Mouse (Mus musculus) kidney, adult 2 months (tissue): ENCODE measurements at regions not wholly inside any gene's neighbourhood (a gene's known extent, or its start where the extent isn't known, plus 50 kb on each side); places are given as distances from the start of the nearest gene placed in this dataset.

Experiments used
- DNase-seq: peaks from one replicate; pipeline ENCODE4 v3.0.0; 2021
- H3K27ac ChIP-seq: fragments of 200-500 bp; 2 replicates; pipeline ENCODE4 v1.5.1; 2012; ENCODE audit warnings: low read depth, low read length, control low read depth, inconsistent platforms; ENCODE audit not compliant: insufficient read depth
- H3K27me3 ChIP-seq: fragments of 200-500 bp; replicated peaks from 2 replicates; pipeline ENCODE4 v1.6.1; 2012; ENCODE audit warnings: mild to moderate bottlenecking, moderate library complexity, low read length, inconsistent platforms; ENCODE audit not compliant: control insufficient read depth, insufficient read depth
- H3K36me3 ChIP-seq: fragments of 200-500 bp; 2 replicates; pipeline ENCODE4 v1.6.1; 2012; ENCODE audit warnings: mild to moderate bottlenecking, moderate library complexity, low read length, inconsistent platforms; ENCODE audit not compliant: control insufficient read depth, insufficient read depth
- H3K4me1 ChIP-seq: fragments of 200-500 bp; 2 replicates; pipeline ENCODE4 v1.6.1; 2011; ENCODE audit warnings: low read length; ENCODE audit not compliant: control insufficient read depth, insufficient read depth
- H3K4me3 ChIP-seq: fragments of 200-500 bp; 2 replicates; pipeline ENCODE4 v1.5.1; 2011; ENCODE audit warnings: mild to moderate bottlenecking, low read depth, low read length, control low read depth; ENCODE audit not compliant: insufficient read depth
- CTCF ChIP-seq: fragments of 200-500 bp; conservative IDR thresholded peaks from 2 replicates; pipeline ENCODE4 v1.5.1; 2011; ENCODE audit warnings: low read depth, mild to moderate bottlenecking, control low read depth, low read length, moderate library complexity, mixed read lengths; ENCODE audit not compliant: insufficient read depth, insufficient read length
- POLR2A ChIP-seq: fragments of 200-500 bp; IDR thresholded peaks from one replicate; pipeline ENCODE4 v1.6.1; 2011; ENCODE audit warnings: low read depth, low read length, control low read depth
- WGBS: fragments of 180-500 bp; shearing (Covaris S2); methylation state at CpG from one replicate; pipeline ENCODE4 v1.1.7; 2018; 5-methylcytosine and 5-hydroxymethylcytosine counted together

- TF ChIP-seq CTCF (no peak), POLR2A (no peak)
These were observed 154.7 kb downstream of the Zfp281 start for GRCm38 (mm10) chr1:136779384-136779783.

GRCm38 (mm10) chr1:136781561-136782025 lies 156.9 kb downstream of the Zfp281 start:
- no peak for TF ChIP-seq CTCF
- TF ChIP-seq POLR2A = no peak
- H3K36me3 ChIP-seq = no peaks in the 10 kb centered on the region
- no peaks in the 10 kb centered on the region for H3K4me1 ChIP-seq
- peak overlapping the region; percentile 28 for H3K4me3 ChIP-seq
- peak; percentile 18 for DNase-seq
- WGBS = 14% methylated on average over 18 of the region's 18 CpGs
- no peak overlapping the region for H3K27ac ChIP-seq
- no peaks in the 10 kb centered on the region for H3K27me3 ChIP-seq

More at GRCm38 (mm10) chr1:136779384-136779783, 154.7 kb downstream of the Zfp281 start:
- H3K4me1 ChIP-seq = no peaks in the 10 kb centered on the region
- no peaks in the 10 kb centered on the region for H3K27me3 ChIP-seq
- peak; percentile 75 for DNase-seq
- no peak overlapping the region for H3K27ac ChIP-seq
- no peaks in the 10 kb centered on the region for H3K36me3 ChIP-seq
- H3K4me3 ChIP-seq = no peak overlapping the region
- 49% methylated on average over 8 of the region's 8 CpGs for WGBS

- H3K36me3 ChIP-seq = no peaks in the 10 kb centered on the region
- H3K27me3 ChIP-seq = no peaks in the 10 kb centered on the region
- DNase-seq = peak; percentile 34
- H3K4me3 ChIP-seq = no peak overlapping the region
- H3K27ac ChIP-seq = no peak overlapping the region
- H3K4me1 ChIP-seq = no peaks in the 10 kb centered on the region
- TF ChIP-seq CTCF (no peak), POLR2A (no peak)
- 34% methylated on average over 10 of the region's 10 CpGs for WGBS
These were observed 157.6 kb downstream of the Zfp281 start for GRCm38 (mm10) chr1:136782261-136782660.

GRCm38 (mm10) chr1:136784178-136784577 lies 159.5 kb downstream of the Zfp281 start:
- Histone ChIP-seq H3K4me1 (no peaks in the 10 kb centered on the region), H3K27me3 (no peaks in the 10 kb centered on the region), H3K27ac (no peak overlapping the region), H3K36me3 (no peaks in the 10 kb centered on the region), H3K4me3 (no peak overlapping the region)
- DNase-seq = peak; percentile 57
- TF ChIP-seq CTCF (no peak), POLR2A (no peak)
- 64% methylated on average over 9 of the region's 9 CpGs for WGBS

- TF ChIP-seq POLR2A = no peak
- no peak for TF ChIP-seq CTCF
- WGBS = 46% methylated on average over 30 of the region's 30 CpGs
- Histone ChIP-seq H3K27me3 (no peaks in the 10 kb centered on the region), H3K36me3 (no peaks in the 10 kb centered on the region), H3K4me1 (peaks cover 2% of the 10 kb centered on the region; the same call in 1 of the 2 replicates), H3K4me3 (no peak overlapping the region), H3K27ac (no peak overlapping the region)
- peak; percentile 66 for DNase-seq
These were observed 164.3 kb downstream of the Zfp281 start for GRCm38 (mm10) chr1:136788979-136789513.

- DNase-seq = peak; percentile 69
- H3K36me3 ChIP-seq = no peaks in the 10 kb centered on the region
- no peak overlapping the region for H3K27ac ChIP-seq
- no peak overlapping the region for H3K4me3 ChIP-seq
- WGBS = 64% methylated on average over 1 of the region's 1 CpGs
- H3K27me3 ChIP-seq = no peaks in the 10 kb centered on the region
- peaks cover 2% of the 10 kb centered on the region; the same call in 1 of the 2 replicates for H3K4me1 ChIP-seq
- no peak for TF ChIP-seq POLR2A
- no peak for TF ChIP-seq CTCF
These were observed 166.9 kb downstream of the Zfp281 start for GRCm38 (mm10) chr1:136791641-136792040.
